Mouse (Mus musculus): ENCODE data around the gene Tpd52l2.

DNA sequence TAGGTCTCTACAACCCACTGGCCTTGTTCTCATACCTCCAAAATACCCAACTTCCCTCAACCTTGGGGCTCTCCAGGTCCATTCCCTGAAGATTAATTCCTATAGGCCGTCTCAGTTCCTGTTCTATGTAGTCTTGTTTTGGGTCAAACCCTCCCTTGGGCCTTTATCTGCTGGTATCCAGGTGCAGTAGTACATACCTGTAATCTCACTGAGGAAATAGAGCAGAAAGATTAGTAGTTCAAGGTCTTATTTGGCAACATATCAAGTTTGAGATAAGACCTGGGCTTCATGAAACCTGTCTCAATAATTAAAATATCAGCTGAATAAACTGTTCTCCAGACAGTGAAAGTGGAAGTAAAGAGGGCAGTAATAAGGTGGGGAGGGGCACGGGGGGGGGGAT lies 13.8 kb upstream of the Tpd52l2 start:
- no peak for TF ChIP-seq MYOD1 (IDR thresholded peaks at IDR 0.05; ENCODE audit: control insufficient read depth in 1 of 3, insufficient read length in 2 of 3, low read depth in 2 of 3)
- no peak for TF ChIP-seq POLR2A (IDR thresholded peaks at IDR 0.05; ENCODE audit: insufficient read length, low read depth)
- TF ChIP-seq E2F4 (IDR thresholded peaks at IDR 0.05; ENCODE audit: insufficient read depth): no peak
- TF ChIP-seq MYOG (IDR thresholded peaks at IDR 0.05; ENCODE audit: control insufficient read depth in 1 of 3, insufficient read depth in 1 of 3, insufficient read length in 2 of 3, low read depth in 2 of 3): no peak

All from myocyte (in vitro differentiated cells).